Mouse (Mus musculus) Muller cell, postnatal 12 days (primary cell): Measurements from ENCODE around the gene Maip1.
A peak's percentile ranks its signal among the peaks of the same experiment; 100 is the strongest.

Experiments used
- DNase-seq: peaks from one replicate; pipeline ENCODE4 v3.0.0-alpha.2; 2015; ENCODE audit errors: inconsistent ontology term

Gene Maip1

DNA sequence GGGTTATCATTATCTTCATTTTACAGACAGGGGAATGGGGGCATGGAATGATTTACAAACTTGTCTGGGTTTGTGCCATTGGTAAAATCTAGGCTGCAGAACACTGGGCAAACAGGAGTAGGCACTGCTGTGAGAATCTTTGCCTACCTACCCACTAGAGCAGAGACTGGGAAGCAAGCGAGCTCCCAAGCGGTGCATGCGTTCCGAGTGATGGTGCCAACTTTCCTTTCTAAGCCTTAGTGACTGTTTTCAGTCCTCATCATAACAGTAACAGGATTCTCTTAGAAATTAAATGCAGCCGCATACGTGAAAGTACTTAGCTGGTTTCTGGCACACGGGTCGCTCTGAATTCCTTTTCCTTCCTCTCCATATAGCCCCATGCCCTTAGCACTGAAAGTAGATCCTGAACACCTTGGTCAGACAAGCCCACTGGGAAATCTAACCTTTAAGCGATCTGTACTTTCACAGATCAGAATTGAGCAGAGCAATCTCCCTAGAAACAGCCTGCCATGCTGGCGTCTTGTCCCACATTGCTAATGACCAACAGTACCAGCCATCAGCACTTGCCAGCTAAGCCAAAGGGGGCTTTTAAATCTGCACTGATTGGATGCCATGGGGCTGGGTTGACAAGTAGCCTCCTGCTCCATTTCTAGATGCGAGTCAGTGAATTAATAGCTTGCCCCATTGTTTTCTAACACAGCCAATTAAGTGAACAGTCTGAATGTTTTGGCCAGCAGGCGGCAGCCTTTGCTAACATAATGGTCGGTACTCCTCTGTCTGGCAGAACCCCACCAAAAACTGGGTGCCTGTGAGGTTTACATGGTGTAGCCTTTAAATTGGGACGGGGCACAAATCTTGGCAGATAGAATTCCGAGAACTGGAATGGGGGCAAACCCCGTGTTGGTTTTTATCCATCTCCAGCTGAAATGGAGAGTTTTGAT, 22.5 kb downstream of the Maip1 start:
- DNase-seq, result peak; percentile 82

DNA sequence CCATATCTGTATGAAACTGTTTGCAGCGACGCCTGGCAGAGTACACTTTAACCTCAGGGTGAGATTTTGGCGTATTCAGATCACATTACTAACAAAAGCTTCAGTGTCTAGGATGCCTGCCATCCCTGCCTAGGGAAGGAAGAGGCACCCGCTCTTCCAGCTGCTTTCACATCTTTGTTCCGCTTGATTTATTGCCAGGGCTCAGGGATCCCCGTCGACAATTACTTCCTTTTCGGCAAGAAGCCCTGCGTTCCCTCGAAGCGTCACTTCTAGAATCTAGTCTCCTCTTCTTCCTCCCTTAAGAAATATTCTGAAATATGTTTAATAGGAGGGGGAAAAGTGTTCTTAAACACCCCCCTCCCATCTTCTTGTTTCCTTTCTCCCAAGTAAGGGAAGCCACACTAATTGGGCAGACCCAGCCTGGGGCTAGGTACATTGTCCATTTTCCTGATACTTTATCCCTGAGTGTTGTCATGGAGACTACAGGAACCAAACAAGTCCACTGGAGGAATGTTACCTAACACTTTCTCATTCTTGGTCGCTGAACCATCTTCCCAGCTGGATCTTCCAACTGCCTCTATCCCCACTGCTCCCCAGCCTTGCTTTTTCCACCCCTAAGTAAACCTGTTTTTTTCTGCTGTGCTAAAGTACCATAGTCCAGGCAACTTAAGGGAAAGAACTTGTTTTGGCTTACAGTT, 23.8 kb downstream of the Maip1 start:
- peak; percentile 88 for DNase-seq

DNA sequence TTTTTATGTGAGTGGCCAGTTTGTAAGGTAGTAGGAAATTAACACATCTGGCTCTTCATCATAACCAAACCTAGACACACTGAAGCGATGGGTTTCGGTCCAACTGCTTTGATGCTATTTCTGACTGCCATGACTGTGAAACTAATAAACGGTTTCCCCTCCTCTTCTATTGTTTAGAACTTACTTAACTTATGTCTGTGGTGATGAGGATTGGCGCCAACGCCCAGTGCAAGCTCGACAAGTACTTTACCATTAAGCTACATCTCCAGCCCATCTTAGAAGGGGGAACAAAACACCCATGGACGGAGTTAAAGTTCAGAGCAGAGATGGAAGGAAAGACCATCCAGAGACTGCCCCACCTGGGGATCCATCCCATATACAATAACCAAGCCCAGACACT, 27.0 kb downstream of the Maip1 start:
- DNase-seq, result no peak

DNA sequence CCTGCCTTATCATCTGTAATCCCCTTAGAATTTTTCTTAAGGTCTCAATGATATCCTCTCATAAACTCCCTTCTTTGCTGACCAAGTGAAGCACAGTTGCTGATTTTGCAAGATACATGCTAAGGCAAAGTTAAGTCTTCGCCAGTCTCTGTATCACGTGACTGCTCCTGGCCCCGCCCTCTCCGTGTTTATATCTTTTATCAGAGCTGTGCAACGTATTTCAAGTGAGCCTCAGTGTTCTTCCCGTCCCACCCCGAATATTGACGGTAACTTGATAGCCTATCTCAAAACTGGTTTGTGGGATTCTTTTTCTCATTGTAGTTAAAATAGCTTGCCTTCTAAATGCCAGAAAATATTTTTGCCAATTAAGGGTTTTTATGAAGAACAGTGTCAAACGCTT, 30.3 kb downstream of the Maip1 start:
- DNase-seq, result peak; percentile 3

DNA sequence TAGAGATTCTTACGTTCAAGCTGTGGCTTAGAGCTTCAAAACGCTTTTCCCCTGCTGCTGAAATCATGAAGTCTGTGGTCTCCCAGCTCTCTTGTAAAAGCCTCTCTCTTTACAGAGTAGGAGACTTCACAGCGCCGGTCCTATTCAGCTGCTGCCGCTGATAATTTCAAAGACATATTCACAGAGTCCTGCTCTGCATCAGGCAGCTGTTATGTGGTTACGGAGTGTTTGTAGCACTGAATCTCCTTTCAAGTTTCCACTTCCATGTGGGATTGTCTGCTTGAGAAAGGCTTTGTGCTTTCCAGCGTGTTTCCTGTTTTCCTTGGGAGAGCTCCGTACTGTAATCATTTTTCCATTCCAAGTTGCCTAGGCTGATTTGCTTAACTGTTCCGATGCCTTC, 30.8 kb downstream of the Maip1 start:
- peak; percentile 5 for DNase-seq

DNA sequence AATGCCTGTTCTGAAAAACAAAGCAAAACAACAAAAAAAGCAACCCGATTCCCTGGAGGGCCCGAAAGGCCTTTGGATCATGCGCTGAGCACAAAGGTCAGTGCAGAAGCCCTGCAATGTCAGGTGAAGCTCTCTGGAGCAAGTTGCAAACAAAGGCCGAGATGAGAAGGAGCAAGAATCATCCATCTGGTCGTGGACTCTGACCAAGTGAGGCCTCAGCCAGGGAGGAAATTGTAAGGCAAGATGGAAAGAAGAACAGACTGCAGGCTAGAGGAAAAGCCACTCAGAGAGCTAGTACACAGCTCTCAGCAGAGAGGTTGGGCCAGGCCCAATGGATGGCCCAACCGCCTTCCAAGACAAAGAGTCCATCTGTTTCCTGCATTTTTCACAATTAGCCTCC, 32.9 kb downstream of the Maip1 start:
- DNase-seq, result no peak

DNA sequence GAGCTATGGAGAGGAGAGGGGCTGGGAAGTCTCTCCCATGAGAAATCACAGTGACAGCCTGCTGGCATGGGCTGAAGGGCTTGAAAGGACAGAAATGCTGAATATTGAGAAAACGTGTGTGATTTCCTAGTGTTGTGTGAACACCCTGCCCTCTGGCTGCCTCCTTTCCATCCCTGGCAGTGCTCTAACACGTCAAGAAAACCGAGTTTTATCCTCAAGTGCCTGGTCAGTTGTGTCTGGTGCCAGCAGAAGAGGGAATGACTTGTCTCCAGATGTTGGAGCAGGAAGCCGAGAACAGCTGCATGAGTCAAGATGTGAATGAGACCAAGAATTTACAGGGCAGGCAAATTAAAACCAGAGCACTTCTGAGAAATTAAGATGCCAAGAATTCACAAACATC, 34.6 kb downstream of the Maip1 start:
- DNase-seq, result no peak

DNA sequence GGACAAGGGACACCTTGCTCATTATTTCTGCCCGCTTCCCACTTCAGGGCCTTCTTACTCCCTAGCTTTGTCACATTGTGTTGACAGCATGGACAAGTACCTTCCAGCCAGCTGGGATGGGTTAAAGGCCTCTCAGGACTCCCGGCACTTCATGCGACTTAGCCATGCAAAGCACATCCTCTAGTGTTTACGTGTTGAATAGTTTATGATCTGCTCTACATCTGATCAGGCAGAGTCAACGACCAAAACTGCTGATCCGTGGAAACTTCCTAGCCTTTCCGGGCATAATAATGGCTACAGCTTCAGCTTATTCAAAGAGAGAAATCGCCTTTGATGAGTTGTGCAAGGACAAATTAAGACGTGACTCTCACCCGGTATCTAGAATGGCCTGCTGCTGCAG, 39.6 kb downstream of the Maip1 start:
- no peak for DNase-seq

DNA sequence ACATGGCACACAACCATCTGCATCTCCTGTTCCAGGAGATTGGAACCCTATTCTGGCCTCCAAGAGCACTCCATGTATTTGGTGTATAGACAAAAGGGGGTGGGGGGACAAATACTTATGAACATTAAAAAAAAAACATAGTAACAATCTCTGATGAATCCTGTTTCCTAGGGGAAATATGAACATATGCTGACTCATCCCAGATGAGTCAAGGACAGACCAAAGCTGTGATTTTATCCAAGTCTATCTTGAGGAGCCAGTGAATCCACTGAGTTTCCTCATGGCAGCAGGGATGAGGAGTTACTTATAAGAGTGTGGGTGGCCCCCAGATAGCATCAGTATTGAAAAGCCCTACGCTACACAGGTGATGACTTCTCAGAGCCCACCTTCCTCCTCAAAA, 44.1 kb downstream of the Maip1 start:
- DNase-seq, result no peak

DNA sequence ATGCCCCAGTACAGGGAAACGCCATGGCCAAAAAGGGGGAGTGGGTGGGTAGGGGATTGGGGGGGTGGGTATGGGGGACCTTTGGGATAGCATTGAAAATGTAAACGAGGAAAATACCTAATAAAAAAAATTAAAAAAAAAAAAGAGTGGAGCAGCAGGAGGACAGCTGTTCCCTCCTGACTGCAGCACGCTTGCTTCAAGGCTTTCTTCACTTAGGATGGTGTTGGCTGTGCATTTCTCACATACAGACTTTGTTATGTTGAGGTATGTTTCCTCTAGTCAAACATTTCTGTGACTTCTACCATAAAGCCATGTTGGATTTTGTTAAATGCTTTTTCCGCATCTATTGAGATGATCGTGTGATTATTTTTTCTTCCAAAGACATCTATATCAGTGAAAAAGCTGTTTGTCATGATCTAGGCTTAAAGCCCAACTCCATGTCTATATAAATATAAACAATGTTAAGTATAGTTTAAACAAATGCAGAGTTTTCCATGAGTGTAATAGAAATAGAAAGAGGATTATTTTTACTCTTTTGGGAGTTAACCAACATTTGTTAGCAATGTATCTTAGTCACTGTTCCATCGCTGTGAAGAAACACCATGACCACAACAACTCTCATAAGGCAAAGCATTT, 54.3 kb downstream of the Maip1 start:
- no peak for DNase-seq
